Mouse (Mus musculus) right cerebral cortex, postnatal 25 days (tissue): Measurements from ENCODE around the gene Gsdma.
A peak's percentile ranks its signal among the peaks of the same experiment; 100 is the strongest.
"Not testable (repeated sequence)": the region's sequence is repeated elsewhere in the genome, so short reads cannot be mapped to it uniquely, and the experiment has no call there.

Experiments
- DNase-seq: peaks from one replicate; pipeline ENCODE4 v3.0.0; 2022

Gsdma gene

DNA sequence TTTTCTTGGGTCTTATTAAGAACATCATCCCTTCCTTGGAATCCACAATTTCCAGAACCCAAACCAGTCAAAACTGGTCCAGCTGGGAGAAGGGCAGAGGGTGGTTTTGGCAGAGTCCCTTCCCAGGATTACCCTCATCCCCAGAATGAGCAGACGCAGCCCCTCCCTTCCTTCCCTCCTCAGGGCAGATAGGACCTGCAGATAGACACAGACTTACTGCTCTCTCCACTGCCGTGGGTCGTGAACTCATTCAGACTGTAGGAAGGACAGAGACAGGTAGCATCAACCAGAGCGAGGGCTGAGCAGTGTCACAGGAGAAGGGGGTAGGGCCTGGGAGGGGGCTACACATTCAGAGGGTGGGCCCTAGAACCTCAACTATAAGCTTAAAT lies 46.9 kb downstream of the Gsdma start:
- no peak for DNase-seq

DNA sequence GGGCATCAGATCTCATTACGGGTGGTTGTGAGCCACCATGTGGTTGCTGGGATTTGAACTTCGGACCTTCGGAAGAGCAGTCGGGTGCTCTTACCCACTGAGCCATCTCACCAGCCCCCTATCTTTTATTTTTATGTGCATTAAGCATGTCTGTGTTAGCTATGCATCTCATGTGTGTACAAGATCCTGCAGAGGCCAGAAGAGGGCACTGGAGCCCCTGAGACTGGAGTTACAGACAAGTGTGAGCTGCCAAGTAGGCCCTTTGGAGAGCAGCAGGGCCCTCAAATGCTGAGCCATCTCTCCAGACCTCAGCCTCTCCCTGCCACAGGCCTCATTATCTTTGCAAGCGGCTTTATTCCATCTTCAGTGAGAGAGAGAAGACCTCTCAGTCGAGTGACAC lies 47.9 kb downstream of the Gsdma start:
- DNase-seq: not testable (repeated sequence)

DNA sequence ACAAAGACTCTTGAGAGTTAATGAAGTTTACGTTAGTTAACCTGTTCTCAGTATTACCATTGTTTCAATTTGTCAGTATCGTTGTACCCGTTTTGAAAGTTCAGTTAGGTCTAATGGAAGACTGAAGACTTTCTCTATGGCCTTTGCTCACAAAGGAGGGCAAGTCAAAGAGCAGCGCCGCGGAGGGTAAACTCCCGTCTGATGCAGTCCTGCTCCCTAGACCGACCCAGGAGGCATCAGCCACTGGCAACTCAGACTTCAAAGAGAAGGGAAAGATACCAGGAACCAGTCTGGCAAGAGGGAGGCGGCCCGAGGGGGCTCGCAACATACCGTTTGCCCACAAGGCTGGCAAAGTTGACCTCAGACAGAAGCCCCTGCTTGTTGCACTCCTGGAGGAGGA lies 49.6 kb downstream of the Gsdma start:
- no peak for DNase-seq

GRCm38 (mm10) chr11:98715946-98716345 lies 51.8 kb downstream of the Gsdma start:
- no peak for DNase-seq

DNA sequence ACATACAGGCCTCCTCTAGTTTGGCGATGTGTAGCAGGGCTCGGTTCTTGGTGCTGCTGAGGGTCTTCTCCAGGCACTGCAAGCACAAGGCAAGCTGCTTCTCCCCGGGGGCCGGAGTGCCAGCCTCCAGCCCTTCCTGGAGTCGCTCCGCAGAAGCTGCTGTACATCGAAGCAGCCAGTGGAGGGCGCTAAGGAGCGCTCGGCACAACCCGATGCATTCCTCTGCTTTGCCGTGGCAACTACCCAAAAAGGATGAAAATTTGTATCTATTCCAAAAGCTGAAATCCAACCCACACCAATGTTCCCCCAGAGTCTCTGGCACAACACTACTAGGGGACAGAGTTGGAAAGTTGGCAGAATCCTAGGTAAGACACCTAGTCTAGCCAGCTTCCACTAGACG lies 53.8 kb downstream of the Gsdma start:
- DNase-seq: peak; percentile 83

GRCm38 (mm10) chr11:98720756-98721155 lies 56.6 kb downstream of the Gsdma start:
- DNase-seq: no peak

- DNase-seq: peak; percentile 33
Observed at GRCm38 (mm10) chr11:98721458-98722226, 57.5 kb downstream of the Gsdma start.

GRCm38 (mm10) chr11:98723098-98723497 lies 58.9 kb downstream of the Gsdma start:
- DNase-seq: no peak

DNA sequence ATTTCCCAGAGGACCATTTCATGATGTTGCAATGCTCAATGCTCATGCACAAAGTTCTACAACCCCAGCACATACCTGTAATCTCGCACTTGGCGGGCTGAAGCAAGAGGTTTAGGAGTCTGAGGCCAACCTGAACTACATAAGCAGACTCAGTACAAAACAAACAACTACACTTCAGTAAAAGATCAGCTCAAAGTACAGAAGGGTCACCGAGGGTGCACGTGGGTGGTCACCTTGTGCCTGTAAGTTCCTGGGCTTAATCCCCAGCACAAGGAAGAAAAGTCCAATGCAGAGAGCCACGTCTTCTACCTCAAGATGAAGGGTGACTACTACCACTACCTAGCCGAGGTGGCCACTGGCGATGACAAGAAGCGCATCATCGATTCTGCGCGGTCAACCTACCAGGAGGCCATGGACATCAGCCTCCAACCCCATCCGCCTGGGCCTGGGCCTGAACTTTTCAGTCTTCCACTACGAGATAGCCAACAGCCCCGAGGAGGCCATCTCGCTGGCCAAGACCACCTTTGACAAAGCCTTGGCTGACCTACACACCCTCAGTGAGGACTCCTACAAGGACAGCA lies 61.9 kb downstream of the Gsdma start:
- DNase-seq: no peak
